Mouse (Mus musculus) hindlimb bud, embryonic 11.5 days (tissue): ENCODE results near the gene Zyx.

Source experiments
- DNase-seq: peaks from one replicate; pipeline ENCODE4 v3.0.0-alpha.2; 2012; ENCODE audit warnings: low read depth, low spot score; ENCODE audit errors: extremely low spot score

Gene Zyx

GRCm38 (mm10) chr6:42350021-42350967 lies 864 bp downstream of the Zyx start:
- no peak for DNase-seq

GRCm38 (mm10) chr6:42350968-42351775 lies 1.7 kb downstream of the Zyx start:
- DNase-seq, result no peak

GRCm38 (mm10) chr6:42351776-42352485 lies 2.5 kb downstream of the Zyx start:
- DNase-seq, result no peak

- DNase-seq, result no peak
Measured at GRCm38 (mm10) chr6:42352486-42352846, 3.0 kb downstream of the Zyx start.

- DNase-seq, result no peak
Measured at GRCm38 (mm10) chr6:42353180-42353579, 3.8 kb downstream of the Zyx start.

GRCm38 (mm10) chr6:42354076-42355019 lies 4.9 kb downstream of the Zyx start:
- DNase-seq, result no peak

- no peak for DNase-seq
Measured at GRCm38 (mm10) chr6:42355366-42355765, 5.9 kb downstream of the Zyx start.

- no peak for DNase-seq
Measured at GRCm38 (mm10) chr6:42355794-42356600, 6.6 kb downstream of the Zyx start.

GRCm38 (mm10) chr6:42356913-42357312 lies 7.5 kb downstream of the Zyx start:
- DNase-seq, result no peak

- DNase-seq, result no peak
Measured at GRCm38 (mm10) chr6:42357901-42358300, 8.5 kb downstream of the Zyx start.

- DNase-seq, result no peak
Measured at GRCm38 (mm10) chr6:42358901-42359300, 9.5 kb downstream of the Zyx start.

GRCm38 (mm10) chr6:42359364-42360147 lies 10.1 kb downstream of the Zyx start:
- DNase-seq, result no peak

- no peak for DNase-seq
Measured at GRCm38 (mm10) chr6:42360231-42360840, 10.9 kb downstream of the Zyx start.

- no peak for DNase-seq
Measured at GRCm38 (mm10) chr6:42361041-42361895, 11.8 kb downstream of the Zyx start.

GRCm38 (mm10) chr6:42362074-42362473 lies 12.6 kb downstream of the Zyx start:
- DNase-seq, result no peak

- no peak for DNase-seq
Measured at GRCm38 (mm10) chr6:42362497-42362896, 13.1 kb downstream of the Zyx start.

GRCm38 (mm10) chr6:42362974-42363373 lies 13.5 kb downstream of the Zyx start:
- no peak for DNase-seq
